Mouse (Mus musculus): ENCODE data around the gene Dynlt1c.
"Not testable (repeated sequence)": the region's sequence is repeated elsewhere in the genome, so short reads cannot be mapped to it uniquely, and the experiment has no call there.

GRCm38 (mm10) chr17:6632850-6633249 lies 31.4 kb downstream of the Dynlt1c start:
- TF ChIP-seq CTCF (IDR thresholded peaks at IDR 0.05; ENCODE audit: borderline replicate concordance, control insufficient read depth, extremely low read depth, insufficient read depth, low read length, poor library complexity); POLR2A (IDR thresholded peaks at IDR 0.05; ENCODE audit: control insufficient read depth, extremely low read depth, insufficient read depth, low read length, poor library complexity): not testable (repeated sequence)

Data from thymus, adult 2 months (tissue).